ENCODE assay signal across 28 mouse cellular contexts in genomic region chr2:62355766-62356165, GRCm38 (mm10). TPM values are rescaled to one million over a fixed set of nuclear protein-coding genes. Genes with fewer than 3 reads are reported as not detected.
A peak's percentile ranks its signal among the peaks of the same experiment; 100 is the strongest.
DNase-seq lines count a peak whose midpoint lies in the region; ATAC-seq and TF ChIP-seq lines count a peak whose summit lies in the region.
"Had no signal": no experiment of that assay in that cellular context is flagged by ENCODE, and none has a peak within 500 bp of the region (broad histone marks: within the 10 kb centered on the region; RNA-seq: fewer than 3 reads in every experiment).

No protein-coding gene starts in this region.

- H3K9me3 ChIP-seq in hindbrain, embryonic 11.5 days (ENCODE audit: control insufficient read depth, low read length): no peaks in the 10 kb centered on the region
- H3K9me3 ChIP-seq in hindbrain, embryonic 16.5 days (ENCODE audit: control insufficient read depth, low read length): no peaks in the 10 kb centered on the region
- no peaks in the 10 kb centered on the region for H3K9me3 ChIP-seq in midbrain, embryonic 12.5 days
- 0 out of 2 replicates have a peak, but pooled peaks cover 2% of the 10 kb centered on the region for H3K9me3 ChIP-seq in midbrain, postnatal 0 days (ENCODE audit: low read length)
- no peaks in the 10 kb centered on the region for H3K9me3 ChIP-seq in forebrain, embryonic 12.5 days
- H3K9me3 ChIP-seq: embryonic facial prominence, embryonic 13.5 days; limb, embryonic 13.5 days; liver, embryonic 12.5 days; midbrain, embryonic 10.5 days; stomach, embryonic 15.5 days had no signal

- H3K4me1 ChIP-seq in hindbrain, embryonic 11.5 days (replicated peaks; ENCODE audit: control insufficient read depth, insufficient read depth, low read length): no peaks in the 10 kb centered on the region
- no peaks in the 10 kb centered on the region for H3K4me1 ChIP-seq in hindbrain, embryonic 16.5 days (ENCODE audit: control insufficient read depth, insufficient read depth, low read depth, low read length)
- peaks cover 5% of the 10 kb centered on the region; the same call in 1 of the 2 replicates for H3K4me1 ChIP-seq in midbrain, embryonic 12.5 days
- no peaks in the 10 kb centered on the region for H3K4me1 ChIP-seq in midbrain, postnatal 0 days (ENCODE audit: insufficient read depth, low read length)
- H3K4me1 ChIP-seq in forebrain, embryonic 12.5 days: peaks cover 7% of the 10 kb centered on the region
- no peaks in the 10 kb centered on the region for H3K4me1 ChIP-seq in cerebellum, adult 2 months (ENCODE audit: control insufficient read depth, insufficient read depth, low read length)
- H3K4me1 ChIP-seq: embryonic facial prominence, embryonic 13.5 days; limb, embryonic 13.5 days; liver, embryonic 12.5 days; stomach, embryonic 15.5 days had no signal

- no peak for TF ChIP-seq CTCF in midbrain, postnatal 0 days (IDR thresholded peaks at IDR 0.05)
- TF ChIP-seq CTCF in cerebellum, adult 2 months (IDR thresholded peaks at IDR 0.05; ENCODE audit: borderline replicate concordance, insufficient read depth, low read depth, low read length): no peak

- WGBS in hindbrain, embryonic 11.5 days: 43% methylated on average over 6 of the region's 6 CpGs
- 40% methylated on average over 6 of the region's 6 CpGs for WGBS in hindbrain, embryonic 16.5 days
- WGBS in midbrain, embryonic 12.5 days: 42% methylated on average over 6 of the region's 6 CpGs
- WGBS in midbrain, postnatal 0 days: 48% methylated on average over 6 of the region's 6 CpGs
- WGBS in forebrain, embryonic 12.5 days: 16% methylated on average over 6 of the region's 6 CpGs
- WGBS in cerebellum, adult 2 months: 43% methylated on average over 6 of the region's 6 CpGs

- no peak overlapping the region for H3K4me3 ChIP-seq in hindbrain, embryonic 11.5 days (ENCODE audit: low read depth, low read length)
- H3K4me3 ChIP-seq in hindbrain, embryonic 16.5 days (ENCODE audit: low read length): no peak overlapping the region
- no peak overlapping the region for H3K4me3 ChIP-seq in midbrain, embryonic 12.5 days
- H3K4me3 ChIP-seq in midbrain, postnatal 0 days (ENCODE audit: low read depth, low read length): no peak overlapping the region
- no peak overlapping the region for H3K4me3 ChIP-seq in forebrain, embryonic 12.5 days (replicated peaks)
- H3K4me3 ChIP-seq in cerebellum, adult 2 months (replicated peaks; ENCODE audit: insufficient read depth, low read depth, low read length): no peak overlapping the region
- H3K4me3 ChIP-seq: embryonic facial prominence, embryonic 13.5 days; erythroblast, embryonic 14.5 days; limb, embryonic 13.5 days; liver, embryonic 12.5 days; midbrain, embryonic 10.5 days; stomach, embryonic 15.5 days had no signal

- H3K27me3 ChIP-seq in hindbrain, embryonic 11.5 days (ENCODE audit: control insufficient read depth, insufficient read depth, low read length): no peaks in the 10 kb centered on the region
- H3K27me3 ChIP-seq in hindbrain, embryonic 16.5 days (replicated peaks; ENCODE audit: control insufficient read depth, insufficient read depth, low read length): no peaks in the 10 kb centered on the region
- no peaks in the 10 kb centered on the region for H3K27me3 ChIP-seq in midbrain, embryonic 12.5 days
- H3K27me3 ChIP-seq in midbrain, postnatal 0 days (ENCODE audit: insufficient read depth, low read length): no peaks in the 10 kb centered on the region
- no peaks in the 10 kb centered on the region for H3K27me3 ChIP-seq in forebrain, embryonic 12.5 days
- H3K27me3 ChIP-seq in cerebellum, adult 2 months (ENCODE audit: control insufficient read depth, insufficient read depth, low read length): no peaks in the 10 kb centered on the region
- H3K27me3 ChIP-seq: embryonic facial prominence, embryonic 13.5 days; limb, embryonic 13.5 days; liver, embryonic 12.5 days; Patski; stomach, embryonic 15.5 days had no signal

- no peak overlapping the region for H3K4me2 ChIP-seq in hindbrain, embryonic 11.5 days (replicated peaks; ENCODE audit: low read depth, low read length)
- no peak overlapping the region for H3K4me2 ChIP-seq in hindbrain, embryonic 16.5 days (ENCODE audit: low read length)
- no peak overlapping the region for H3K4me2 ChIP-seq in midbrain, embryonic 12.5 days (replicated peaks)
- H3K4me2 ChIP-seq in midbrain, postnatal 0 days (ENCODE audit: low read depth, low read length, poor library complexity, severe bottlenecking): no peak overlapping the region
- H3K4me2 ChIP-seq in forebrain, embryonic 12.5 days: no peak overlapping the region
- H3K4me2 ChIP-seq: embryonic facial prominence, embryonic 13.5 days; heart, embryonic 11.5 days; limb, embryonic 13.5 days; liver, embryonic 12.5 days; stomach, embryonic 15.5 days had no signal

- peak; percentile 53 for ATAC-seq in hindbrain, embryonic 11.5 days (ENCODE audit: low FRiP score)
- ATAC-seq in hindbrain, embryonic 16.5 days: no peak
- peak; percentile 66; the same call in 1 of the 2 replicates for ATAC-seq in midbrain, embryonic 12.5 days (ENCODE audit: low FRiP score, low read depth)
- no peak for ATAC-seq in midbrain, postnatal 0 days (ENCODE audit: low FRiP score)
- ATAC-seq in forebrain, embryonic 12.5 days (ENCODE audit: low FRiP score): peak; percentile 61
- ATAC-seq: activated CD4-positive, CD25-positive, alpha-beta regulatory T cell, adult 4 months; liver, embryonic 12.5 days; Patski had no signal

- H3K27ac ChIP-seq in hindbrain, embryonic 11.5 days (ENCODE audit: low read depth, low read length): no peak overlapping the region
- no peak overlapping the region for H3K27ac ChIP-seq in hindbrain, embryonic 16.5 days (ENCODE audit: low read depth, low read length)
- no peak overlapping the region for H3K27ac ChIP-seq in midbrain, embryonic 12.5 days (replicated peaks)
- H3K27ac ChIP-seq in midbrain, postnatal 0 days (ENCODE audit: low read depth, low read length): no peak overlapping the region
- 0 out of 2 replicates have a peak overlapping the region, but pooled peaks have one; percentile 1 for H3K27ac ChIP-seq in forebrain, embryonic 12.5 days
- H3K27ac ChIP-seq in cerebellum, adult 2 months (ENCODE audit: insufficient read depth, low read length): no peak overlapping the region
- H3K27ac ChIP-seq: embryonic facial prominence, embryonic 13.5 days; limb, embryonic 13.5 days; liver, embryonic 12.5 days; midbrain, embryonic 10.5 days; stomach, embryonic 15.5 days had no signal

- H3K9ac ChIP-seq in hindbrain, embryonic 11.5 days (ENCODE audit: low read depth, low read length): no peak overlapping the region
- H3K9ac ChIP-seq in hindbrain, embryonic 16.5 days (ENCODE audit: low read depth, low read length): no peak overlapping the region
- no peak overlapping the region for H3K9ac ChIP-seq in midbrain, embryonic 12.5 days (replicated peaks)
- H3K9ac ChIP-seq in midbrain, postnatal 0 days (replicated peaks; ENCODE audit: low read length, poor library complexity, severe bottlenecking): no peak overlapping the region
- no peak overlapping the region for H3K9ac ChIP-seq in forebrain, embryonic 12.5 days
- H3K9ac ChIP-seq: embryonic facial prominence, embryonic 13.5 days; liver, embryonic 12.5 days; stomach, embryonic 15.5 days had no signal

- TF ChIP-seq POLR2A in cerebellum, adult 2 months (IDR thresholded peaks at IDR 0.05; ENCODE audit: borderline replicate concordance, insufficient read depth, low read length): no peak

- no peaks in the 10 kb centered on the region for H3K36me3 ChIP-seq in hindbrain, embryonic 11.5 days (ENCODE audit: control insufficient read depth, insufficient read depth, low read length)
- H3K36me3 ChIP-seq in hindbrain, embryonic 16.5 days (ENCODE audit: control insufficient read depth, insufficient read depth, low read length): no peaks in the 10 kb centered on the region
- no peaks in the 10 kb centered on the region for H3K36me3 ChIP-seq in midbrain, embryonic 12.5 days
- no peaks in the 10 kb centered on the region for H3K36me3 ChIP-seq in midbrain, postnatal 0 days (ENCODE audit: insufficient read depth, low read length)
- H3K36me3 ChIP-seq in forebrain, embryonic 12.5 days (replicated peaks): no peaks in the 10 kb centered on the region
- H3K36me3 ChIP-seq: embryonic facial prominence, embryonic 13.5 days; limb, embryonic 13.5 days; liver, embryonic 12.5 days; midbrain, embryonic 10.5 days; stomach, embryonic 15.5 days had no signal

- peak; percentile 6 for DNase-seq in hindbrain, embryonic 11.5 days (ENCODE audit: low spot score)
- no peak for DNase-seq in midbrain, postnatal 0 days (ENCODE audit: low spot score)
- DNase-seq in retina, embryonic 14.5 days (ENCODE audit: low spot score): peak; percentile 35
- DNase-seq in heart, adult 11 months: no peak
- DNase-seq in cerebellum, adult 2 months: no peak
- DNase-seq: adrenal gland, adult 8-10 months; cerebellum, adult 18-20 months; cerebellum, postnatal 36 days; gastrocnemius, postnatal 10 days; kidney, adult 2 months; kidney, postnatal 10 days; lung, adult 18-20 months; lung, postnatal 10 days; right cerebral cortex, adult 18-20 months; right cerebral cortex, postnatal 4 days; thymus, postnatal 25 days had no signal

RNA-seq across cellular contexts. Expression of gene Dpp4, which starts 56.3 kb away (rescaled TPM):
- polyA plus RNA-seq in hindbrain, embryonic 11.5 days (2014; fragmentation: Nextera tagmentation; extraction: Ambion mirVana): 0.82 and 1.1 TPM in 2 replicates
- 2.0 and 2.5 TPM in 2 replicates for polyA plus RNA-seq in hindbrain, embryonic 16.5 days (2015; fragmentation: Nextera tagmentation; extraction: Ambion mirVana)
- polyA plus RNA-seq in midbrain, embryonic 12.5 days (2016; fragmentation: Nextera tagmentation; extraction: Ambion mirVana): 0.71 and 0.87 TPM in 2 replicates
- 5.4 and 5.9 TPM in 2 replicates for total RNA-seq in midbrain, postnatal 0 days (2014; rRNA removed)
- polyA plus RNA-seq in midbrain, postnatal 0 days (2015; fragmentation: Nextera tagmentation; extraction: Ambion mirVana): 2.2 and 3.5 TPM in 2 replicates
- polyA plus RNA-seq in forebrain, embryonic 12.5 days (2016; fragmentation: Nextera tagmentation; extraction: Ambion mirVana): 0.55 and 1.0 TPM in 2 replicates
- polyA plus RNA-seq in cerebellum, adult 2 months (2012; rRNA removed): 0.76 and 0.85 TPM in 2 replicates
- polyA plus RNA-seq: erythroblast, embryonic 14.5 days had no signal

Comparison
In these comparisons a context has a peak if more than half of its experiments do, and no peak if none do; other contexts are left out.
1. ATAC-seq: peak in hindbrain, embryonic 11.5 days (single experiment), midbrain, embryonic 12.5 days (single experiment) and forebrain, embryonic 12.5 days (single experiment); none in hindbrain, embryonic 16.5 days (single experiment) and midbrain, postnatal 0 days (single experiment).
2. DNase-seq: peak in hindbrain, embryonic 11.5 days (single experiment) and retina, embryonic 14.5 days (single experiment); none in midbrain, postnatal 0 days (single experiment), heart, adult 11 months (single experiment) and cerebellum, adult 2 months (0 of 2).